Mouse (Mus musculus): ENCODE data around the gene Mt4. TPM values are rescaled to one million over a fixed set of nuclear protein-coding genes. Genes with fewer than 3 reads are reported as not detected.

The Mt4 gene
- polyA plus RNA-seq, 1 experiment from 2014 or later: not detected

GRCm38 (mm10) chr8:94174619-94175213, 37.7 kb downstream of the Mt4 start:
- Histone ChIP-seq H3K27ac (ENCODE audit: low read length) (no peak overlapping the region), H3K9ac (replicated peaks; ENCODE audit: low read length) (no peak overlapping the region), H3K4me2 (replicated peaks; ENCODE audit: low read depth, low read length) (no peak overlapping the region), H3K4me1 (ENCODE audit: insufficient read depth, low read length) (peaks cover 20% of the 10 kb centered on the region), H3K9me3 (ENCODE audit: low read length) (no peaks in the 10 kb centered on the region), H3K4me3 (ENCODE audit: low read length) (no peak overlapping the region), H3K36me3 (ENCODE audit: insufficient read depth, low read length) (no peaks in the 10 kb centered on the region), H3K27me3 (ENCODE audit: insufficient read depth, low read length) (peaks cover 68% of the 10 kb centered on the region)
- ATAC-seq (ENCODE audit: low FRiP score, low TSS enrichment): no peak
- 21% methylated on average over 7 of the region's 7 CpGs for WGBS

- no peak overlapping the region for H3K4me2 ChIP-seq (replicated peaks; ENCODE audit: low read depth, low read length)
- H3K4me1 ChIP-seq (ENCODE audit: insufficient read depth, low read length): peaks cover 18% of the 10 kb centered on the region
- H3K27ac ChIP-seq (ENCODE audit: low read length): no peak overlapping the region
- H3K27me3 ChIP-seq (ENCODE audit: insufficient read depth, low read length): peaks cover 59% of the 10 kb centered on the region
- WGBS: 54% methylated on average over 7 of the region's 7 CpGs
- no peak overlapping the region for H3K9ac ChIP-seq (replicated peaks; ENCODE audit: low read length)
- no peaks in the 10 kb centered on the region for H3K9me3 ChIP-seq (ENCODE audit: low read length)
- H3K36me3 ChIP-seq (ENCODE audit: insufficient read depth, low read length): no peaks in the 10 kb centered on the region
- no peak for ATAC-seq (ENCODE audit: low FRiP score, low TSS enrichment)
- H3K4me3 ChIP-seq (ENCODE audit: low read length): no peak overlapping the region
Observed at GRCm38 (mm10) chr8:94177716-94178390, 40.9 kb downstream of the Mt4 start.

- peaks cover 27% of the 10 kb centered on the region for H3K4me1 ChIP-seq (ENCODE audit: insufficient read depth, low read length)
- peak within 1 kb of the TSS; percentile 59 for H3K4me3 ChIP-seq (ENCODE audit: low read length)
- WGBS: under 1% methylated on average over 50 of the region's 50 CpGs
- H3K27me3 ChIP-seq (ENCODE audit: insufficient read depth, low read length): peaks cover 52% of the 10 kb centered on the region
- ATAC-seq (ENCODE audit: low FRiP score, low TSS enrichment): peak; percentile 87
- no peaks in the 10 kb centered on the region for H3K9me3 ChIP-seq (ENCODE audit: low read length)
- peak within 1 kb of the TSS; percentile 84 for H3K4me2 ChIP-seq (replicated peaks; ENCODE audit: low read depth, low read length)
- H3K27ac ChIP-seq (ENCODE audit: low read length): peak within 1 kb of the TSS; percentile 22; the same call in 1 of the 2 replicates
- peak within 1 kb of the TSS; percentile 60 for H3K9ac ChIP-seq (replicated peaks; ENCODE audit: low read length)
- H3K36me3 ChIP-seq (ENCODE audit: insufficient read depth, low read length): no peaks in the 10 kb centered on the region
Observed at GRCm38 (mm10) chr8:94178857-94179712, 42.1 kb downstream of the Mt4 start, which contains the start of gene Mt1. TSS of gene Mt1 (plus strand) at chr8:94179082.

GRCm38 (mm10) chr8:94179713-94180560, 42.9 kb downstream of the Mt4 start:
- peak overlapping the region; percentile 60 for H3K9ac ChIP-seq (replicated peaks; ENCODE audit: low read length)
- peak overlapping the region; percentile 84 for H3K4me2 ChIP-seq (replicated peaks; ENCODE audit: low read depth, low read length)
- no peaks in the 10 kb centered on the region for H3K36me3 ChIP-seq (ENCODE audit: insufficient read depth, low read length)
- WGBS: 4% methylated on average over 25 of the region's 25 CpGs
- peak overlapping the region; percentile 59 for H3K4me3 ChIP-seq (ENCODE audit: low read length)
- H3K9me3 ChIP-seq (ENCODE audit: low read length): no peaks in the 10 kb centered on the region
- H3K27me3 ChIP-seq (ENCODE audit: insufficient read depth, low read length): peaks cover 53% of the 10 kb centered on the region
- H3K4me1 ChIP-seq (ENCODE audit: insufficient read depth, low read length): peaks cover 28% of the 10 kb centered on the region
- no peak for ATAC-seq (ENCODE audit: low FRiP score, low TSS enrichment)
- H3K27ac ChIP-seq (ENCODE audit: low read length): peak overlapping the region; percentile 22; the same call in 1 of the 2 replicates

GRCm38 (mm10) chr8:94180561-94180908, 43.5 kb downstream of the Mt4 start:
- H3K9me3 ChIP-seq (ENCODE audit: low read length): no peaks in the 10 kb centered on the region
- H3K9ac ChIP-seq (replicated peaks; ENCODE audit: low read length): no peak overlapping the region
- 73% methylated on average over 1 of the region's 1 CpGs for WGBS
- ATAC-seq (ENCODE audit: low FRiP score, low TSS enrichment): no peak
- no peaks in the 10 kb centered on the region for H3K36me3 ChIP-seq (ENCODE audit: insufficient read depth, low read length)
- peak overlapping the region; percentile 84 for H3K4me2 ChIP-seq (replicated peaks; ENCODE audit: low read depth, low read length)
- H3K4me3 ChIP-seq (ENCODE audit: low read length): peak overlapping the region; percentile 59
- H3K27ac ChIP-seq (ENCODE audit: low read length): no peak overlapping the region
- H3K27me3 ChIP-seq (ENCODE audit: insufficient read depth, low read length): peaks cover 56% of the 10 kb centered on the region
- H3K4me1 ChIP-seq (ENCODE audit: insufficient read depth, low read length): peaks cover 28% of the 10 kb centered on the region

GRCm38 (mm10) chr8:94182055-94182929, 45.3 kb downstream of the Mt4 start:
- 60% methylated on average over 13 of the region's 13 CpGs for WGBS
- ATAC-seq (ENCODE audit: low FRiP score, low TSS enrichment): no peak
- H3K27me3 ChIP-seq (ENCODE audit: insufficient read depth, low read length): peaks cover 58% of the 10 kb centered on the region
- no peaks in the 10 kb centered on the region for H3K9me3 ChIP-seq (ENCODE audit: low read length)
- H3K36me3 ChIP-seq (ENCODE audit: insufficient read depth, low read length): no peaks in the 10 kb centered on the region
- peak overlapping the region; percentile 60 for H3K27ac ChIP-seq (ENCODE audit: low read length)
- peak overlapping the region; percentile 57 for H3K4me2 ChIP-seq (replicated peaks; ENCODE audit: low read depth, low read length)
- peaks cover 39% of the 10 kb centered on the region for H3K4me1 ChIP-seq (ENCODE audit: insufficient read depth, low read length)
- H3K4me3 ChIP-seq (ENCODE audit: low read length): peak overlapping the region; percentile 38
- peak overlapping the region; percentile 51 for H3K9ac ChIP-seq (replicated peaks; ENCODE audit: low read length)

GRCm38 (mm10) chr8:94183117-94183516, 46.1 kb downstream of the Mt4 start:
- H3K36me3 ChIP-seq (ENCODE audit: insufficient read depth, low read length): no peaks in the 10 kb centered on the region
- peak overlapping the region; percentile 38 for H3K4me3 ChIP-seq (ENCODE audit: low read length)
- H3K4me2 ChIP-seq (replicated peaks; ENCODE audit: low read depth, low read length): peak overlapping the region; percentile 57
- peak overlapping the region; percentile 51 for H3K9ac ChIP-seq (replicated peaks; ENCODE audit: low read length)
- WGBS: 0% methylated on average over 16 of the region's 16 CpGs
- peaks cover 61% of the 10 kb centered on the region for H3K27me3 ChIP-seq (ENCODE audit: insufficient read depth, low read length)
- peak overlapping the region; percentile 69 for H3K27ac ChIP-seq (ENCODE audit: low read length)
- no peaks in the 10 kb centered on the region for H3K9me3 ChIP-seq (ENCODE audit: low read length)
- H3K4me1 ChIP-seq (ENCODE audit: insufficient read depth, low read length): peaks cover 44% of the 10 kb centered on the region
- ATAC-seq (ENCODE audit: low FRiP score, low TSS enrichment): peak; percentile 84

GRCm38 (mm10) chr8:94184357-94184843, 47.4 kb downstream of the Mt4 start:
- Histone ChIP-seq H3K4me3 (ENCODE audit: low read length) (no peak overlapping the region), H3K27me3 (ENCODE audit: insufficient read depth, low read length) (peaks cover 53% of the 10 kb centered on the region), H3K36me3 (ENCODE audit: insufficient read depth, low read length) (no peaks in the 10 kb centered on the region), H3K9me3 (ENCODE audit: low read length) (no peaks in the 10 kb centered on the region), H3K9ac (replicated peaks; ENCODE audit: low read length) (peak overlapping the region; percentile 36; the same call in 1 of the 2 replicates), H3K27ac (ENCODE audit: low read length) (peak overlapping the region; percentile 69), H3K4me1 (ENCODE audit: insufficient read depth, low read length) (peaks cover 38% of the 10 kb centered on the region), H3K4me2 (replicated peaks; ENCODE audit: low read depth, low read length) (peak overlapping the region; percentile 31)
- WGBS: 17% methylated on average over 12 of the region's 12 CpGs
- no peak for ATAC-seq (ENCODE audit: low FRiP score, low TSS enrichment)

All from kidney, embryonic 16.5 days (tissue).